Mouse (Mus musculus) cerebellum, adult 11 months (tissue): ENCODE results near the gene Gm4924.

Experiments
- DNase-seq: peaks from one replicate; pipeline ENCODE4 v3.0.0; 2022

Gm4924 gene

DNA sequence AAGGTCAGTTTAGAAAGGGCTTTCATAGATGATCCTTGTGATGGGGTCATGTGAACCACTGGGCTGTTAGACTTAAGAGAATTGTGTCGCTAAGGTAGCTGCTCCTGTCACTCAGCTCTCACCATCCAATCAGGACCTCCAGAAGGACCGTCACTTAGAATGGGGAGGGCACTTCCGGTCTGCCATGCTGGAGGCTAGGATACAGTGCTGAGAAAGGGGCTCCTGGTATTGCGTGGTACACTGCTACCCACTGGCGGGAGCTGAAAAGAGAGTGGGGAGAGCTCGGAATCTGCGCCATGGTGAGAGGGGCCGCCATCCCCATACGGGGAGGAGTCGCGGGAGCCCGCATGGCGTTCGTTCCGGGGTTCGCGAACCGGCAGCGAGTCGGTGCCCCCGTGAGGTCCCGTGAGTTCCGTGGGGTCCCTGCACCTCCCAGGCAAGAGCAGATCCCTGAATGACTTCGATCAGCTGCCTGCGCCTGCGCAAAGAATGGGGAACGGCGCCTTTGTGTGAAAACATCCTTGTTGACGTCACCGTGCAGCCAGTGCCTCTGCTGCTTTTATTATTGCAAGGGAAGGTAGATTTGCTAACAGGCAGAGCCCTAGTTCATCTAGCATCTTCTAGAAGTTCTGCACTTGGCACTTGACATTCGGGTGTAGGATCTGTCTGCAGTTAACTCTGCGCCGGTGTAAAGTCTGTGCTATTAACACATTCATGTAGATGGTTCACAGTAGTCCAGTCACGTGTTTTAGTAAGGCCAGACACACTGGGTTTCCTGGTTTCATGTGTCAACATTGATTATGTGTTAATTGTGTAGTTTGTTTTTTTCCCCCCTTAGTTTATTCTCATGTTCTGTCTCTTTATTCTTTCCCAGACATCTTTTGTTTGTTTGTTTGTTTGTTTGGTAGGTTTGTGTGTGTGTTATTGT, at the start of gene Gm4924:
Gene Gm4924 (plus strand): TSS at position 173 of the 928 bp plus-strand sequence.
- peak; percentile 81 for DNase-seq

DNA sequence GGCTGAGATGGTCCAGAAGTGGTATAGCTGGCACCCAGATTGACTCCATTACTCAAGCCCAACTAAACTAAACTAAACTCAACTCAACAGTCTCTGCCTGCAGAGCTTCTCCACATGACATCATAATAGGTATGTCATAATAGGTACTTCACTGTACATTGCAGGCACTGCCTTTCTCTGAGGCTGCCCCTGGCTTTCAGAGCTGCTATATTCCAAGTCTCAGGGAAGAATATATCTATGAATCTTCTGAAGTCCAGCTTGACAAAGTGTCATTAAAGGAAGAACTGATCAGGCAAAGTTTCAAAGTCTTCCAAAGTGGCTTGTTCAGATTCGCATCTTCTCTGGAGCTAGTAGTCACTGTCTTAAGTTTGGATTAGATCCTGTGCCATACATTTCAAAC, 37.6 kb upstream of the Gm4924 start, which contains the start of gene 4932415D10Rik:
Gene 4932415D10Rik (minus strand): TSS at position 101 of the 400 bp plus-strand sequence.
- DNase-seq: no peak

DNA sequence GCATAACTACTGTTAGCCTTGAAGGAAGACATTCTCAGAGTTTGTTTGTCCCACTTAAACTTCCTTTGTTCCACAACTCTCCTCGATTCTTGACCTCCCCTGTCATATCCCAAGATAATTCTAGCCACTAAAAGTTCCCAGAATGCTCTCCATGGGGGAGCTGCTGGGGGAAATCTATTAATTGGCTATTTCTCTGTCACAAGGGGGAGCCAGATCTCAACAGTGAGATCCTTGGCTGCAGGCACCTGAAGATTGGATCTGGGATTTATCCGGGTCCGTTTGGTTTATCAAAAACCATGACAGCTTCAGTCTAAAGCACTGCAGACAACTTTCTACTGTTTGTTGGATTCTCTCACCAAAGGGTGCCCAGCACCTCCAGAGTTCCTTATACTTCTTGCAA, 33.9 kb upstream of the Gm4924 start:
- DNase-seq: no peak

DNA sequence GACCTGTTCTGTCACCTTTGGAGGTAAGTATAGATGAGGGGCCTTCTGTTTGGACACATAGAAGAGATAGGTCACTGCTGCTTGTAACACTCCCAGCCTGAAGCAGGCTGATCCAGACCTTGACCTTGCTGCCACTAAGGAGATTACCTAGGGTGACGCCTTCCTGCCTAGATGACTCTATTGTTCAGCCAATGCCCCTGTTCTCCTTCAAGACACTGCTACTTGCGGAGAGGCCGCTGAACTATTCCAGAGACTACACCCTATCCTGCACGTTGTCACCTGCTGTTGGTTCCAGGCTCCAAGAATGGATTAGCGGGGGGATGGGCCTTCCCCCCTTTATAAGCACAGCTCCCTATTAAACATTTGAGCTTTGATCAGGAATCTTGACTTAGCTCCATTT, 24.2 kb upstream of the Gm4924 start:
- no peak for DNase-seq

DNA sequence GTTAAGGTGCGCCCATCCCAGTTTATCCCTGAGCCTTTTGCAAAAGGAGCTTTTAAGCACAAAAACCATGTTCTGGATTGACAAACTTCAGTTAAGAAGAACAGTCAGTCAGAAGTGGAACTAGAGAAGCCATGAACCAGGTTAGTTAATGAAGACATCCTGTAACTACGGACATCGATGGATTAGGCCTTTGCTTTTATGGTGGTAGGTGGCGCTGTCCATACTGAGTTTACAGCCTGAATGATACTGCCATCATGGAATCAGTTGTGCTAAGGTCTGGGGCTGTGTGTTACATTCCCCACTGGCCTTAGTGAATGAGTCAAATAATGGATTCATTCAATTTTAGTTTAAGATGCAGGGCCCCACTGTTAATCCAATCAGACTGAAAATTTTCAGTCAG, 1.3 kb downstream of the Gm4924 start:
- no peak for DNase-seq

DNA sequence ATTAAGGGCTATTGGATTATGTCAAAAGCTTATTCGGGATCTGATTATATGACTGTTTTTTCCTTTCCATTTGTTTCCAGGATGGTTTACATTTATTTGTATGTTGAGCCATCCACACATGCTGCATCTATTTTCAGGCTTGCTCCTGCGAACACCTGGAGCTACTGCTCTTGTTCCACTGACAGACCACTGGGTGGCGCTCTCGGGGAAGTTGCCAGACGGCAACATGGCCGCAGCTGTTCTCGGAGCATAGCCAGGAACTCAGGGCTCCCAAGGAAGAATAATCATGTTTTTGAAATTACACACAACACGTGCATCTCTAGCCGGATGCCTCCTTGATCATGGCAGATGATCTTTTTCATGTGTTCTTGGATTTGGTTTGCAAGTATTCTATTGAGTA, 7.9 kb downstream of the Gm4924 start:
- no peak for DNase-seq

DNA sequence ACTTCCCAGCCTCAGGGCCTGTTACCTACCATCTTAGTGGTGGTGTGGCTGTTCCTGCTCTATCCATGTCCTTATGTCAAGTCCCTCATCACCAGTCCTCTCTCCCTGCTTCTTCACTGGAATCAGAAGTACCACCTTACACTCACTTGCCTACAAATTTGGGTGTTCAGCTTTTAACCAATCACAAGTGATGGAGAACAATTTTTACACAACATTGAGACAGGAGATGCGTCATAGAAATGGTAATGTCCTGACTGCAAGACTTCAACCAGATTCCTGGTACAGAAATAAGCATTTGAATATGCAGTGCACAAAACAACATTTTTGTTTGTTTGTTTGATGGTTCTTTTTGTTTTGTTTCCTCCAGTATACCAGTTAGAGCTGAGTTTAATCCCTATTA, 28.9 kb downstream of the Gm4924 start:
- DNase-seq: no peak

DNA sequence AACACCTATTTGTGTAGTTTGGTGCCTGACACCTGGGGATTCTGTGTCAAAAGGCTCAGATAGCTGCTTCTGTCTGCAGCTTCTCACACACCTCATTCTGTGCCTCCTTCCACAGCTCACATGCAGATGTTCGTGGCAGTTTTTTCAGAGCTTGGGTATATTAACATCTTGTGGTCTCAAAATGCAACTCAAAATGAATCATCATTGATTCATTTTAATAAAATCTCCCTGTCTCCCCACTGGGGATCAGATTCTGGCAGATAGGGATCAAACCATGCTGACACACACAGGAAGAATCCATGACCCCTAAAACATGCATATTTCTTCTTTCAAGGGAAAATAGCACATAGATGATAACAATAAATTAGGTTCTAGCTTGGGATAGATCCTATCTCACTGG, 55.5 kb downstream of the Gm4924 start:
- no peak for DNase-seq

DNA sequence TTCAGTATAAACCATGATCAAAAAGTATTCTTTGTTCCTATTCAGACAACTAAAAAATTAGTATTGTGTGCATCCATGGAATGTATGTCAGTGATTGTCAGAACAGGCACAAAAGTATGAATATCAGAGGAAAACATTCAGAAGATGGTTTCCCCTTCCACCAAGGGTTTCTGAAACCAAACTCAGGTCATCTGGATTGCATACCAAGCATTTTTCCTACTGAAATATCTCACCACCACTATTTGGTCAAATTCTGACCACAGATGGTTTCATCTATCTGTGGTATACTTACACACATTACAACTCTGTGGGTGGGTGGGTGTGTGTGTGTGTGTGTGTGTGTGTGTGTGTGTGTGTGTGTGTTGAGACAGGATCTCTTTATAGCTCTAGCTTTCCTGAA, 69.6 kb downstream of the Gm4924 start:
- no peak for DNase-seq
